11 mouse cellular contexts compared by ENCODE assay signal in genomic region chr1:137901996-137902395, GRCm38 (mm10).
DNase-seq lines count a peak whose midpoint lies in the region; ATAC-seq lines count a peak whose summit lies in the region.
"Had no signal": no experiment of that assay in that cellular context is flagged by ENCODE, and none has a peak within 500 bp of the region (broad histone marks: within the 10 kb centered on the region; RNA-seq: fewer than 3 reads in every experiment).

No protein-coding gene starts in this region.

- no peak overlapping the region for H3K27ac ChIP-seq in kidney, embryonic 15.5 days
- peak overlapping the region; percentile 30 for H3K27ac ChIP-seq in embryonic facial prominence, embryonic 14.5 days (replicated peaks; ENCODE audit: low read depth, low read length)
- H3K27ac ChIP-seq in hindbrain, embryonic 16.5 days (ENCODE audit: low read depth, low read length) = peak overlapping the region; percentile 46; the same call in 1 of the 2 replicates
- H3K27ac ChIP-seq in neural tube, embryonic 13.5 days (replicated peaks) = peak overlapping the region; percentile 72
- H3K27ac ChIP-seq: heart, adult 2 months had no signal

- ATAC-seq in kidney, embryonic 15.5 days (replicated peaks; ENCODE audit: low FRiP score) = no peak
- no peak for ATAC-seq in embryonic facial prominence, embryonic 14.5 days (ENCODE audit: low read depth)
- no peak for ATAC-seq in hindbrain, embryonic 16.5 days
- ATAC-seq in neural tube, embryonic 13.5 days (ENCODE audit: low read depth) = no peak

- peak overlapping the region; percentile 67 for H3K4me2 ChIP-seq in kidney, embryonic 15.5 days
- peak overlapping the region; percentile 75 for H3K4me2 ChIP-seq in embryonic facial prominence, embryonic 14.5 days (ENCODE audit: low read depth, low read length)
- H3K4me2 ChIP-seq in hindbrain, embryonic 16.5 days (ENCODE audit: low read length) = peak overlapping the region; percentile 71
- peak overlapping the region; percentile 70 for H3K4me2 ChIP-seq in neural tube, embryonic 13.5 days

- peaks cover 20% of the 10 kb centered on the region for H3K4me1 ChIP-seq in kidney, embryonic 15.5 days
- H3K4me1 ChIP-seq in embryonic facial prominence, embryonic 14.5 days (ENCODE audit: control insufficient read depth, insufficient read depth, low read length) = peaks cover 23% of the 10 kb centered on the region
- H3K4me1 ChIP-seq in hindbrain, embryonic 16.5 days (ENCODE audit: control insufficient read depth, insufficient read depth, low read depth, low read length) = peaks cover 16% of the 10 kb centered on the region
- peaks cover 57% of the 10 kb centered on the region for H3K4me1 ChIP-seq in neural tube, embryonic 13.5 days (replicated peaks)

- H3K36me3 ChIP-seq in kidney, embryonic 15.5 days = no peaks in the 10 kb centered on the region
- no peaks in the 10 kb centered on the region for H3K36me3 ChIP-seq in embryonic facial prominence, embryonic 14.5 days (ENCODE audit: control insufficient read depth, insufficient read depth, low read length)
- H3K36me3 ChIP-seq in hindbrain, embryonic 16.5 days (ENCODE audit: control insufficient read depth, insufficient read depth, low read length) = no peaks in the 10 kb centered on the region
- no peaks in the 10 kb centered on the region for H3K36me3 ChIP-seq in neural tube, embryonic 13.5 days

- 67% methylated on average over 4 of the region's 4 CpGs for WGBS in kidney, embryonic 15.5 days
- 41% methylated on average over 4 of the region's 4 CpGs for WGBS in embryonic facial prominence, embryonic 14.5 days
- WGBS in hindbrain, embryonic 16.5 days = 30% methylated on average over 4 of the region's 4 CpGs
- WGBS in neural tube, embryonic 13.5 days = 27% methylated on average over 4 of the region's 4 CpGs

- no peak overlapping the region for H3K9ac ChIP-seq in kidney, embryonic 15.5 days
- H3K9ac ChIP-seq in embryonic facial prominence, embryonic 14.5 days (ENCODE audit: low read depth, low read length) = peak overlapping the region; percentile 85
- peak overlapping the region; percentile 38; the same call in 1 of the 2 replicates for H3K9ac ChIP-seq in hindbrain, embryonic 16.5 days (ENCODE audit: low read depth, low read length)
- peak overlapping the region; percentile 96 for H3K9ac ChIP-seq in neural tube, embryonic 13.5 days

- no peaks in the 10 kb centered on the region for H3K27me3 ChIP-seq in kidney, embryonic 15.5 days
- no peaks in the 10 kb centered on the region for H3K27me3 ChIP-seq in embryonic facial prominence, embryonic 14.5 days (replicated peaks; ENCODE audit: control insufficient read depth, insufficient read depth, low read length)
- H3K27me3 ChIP-seq in hindbrain, embryonic 16.5 days (replicated peaks; ENCODE audit: control insufficient read depth, insufficient read depth, low read length) = no peaks in the 10 kb centered on the region
- H3K27me3 ChIP-seq in neural tube, embryonic 13.5 days = no peaks in the 10 kb centered on the region

- peak overlapping the region; percentile 16; the same call in 1 of the 2 replicates for H3K4me3 ChIP-seq in kidney, embryonic 15.5 days (replicated peaks)
- peak overlapping the region; percentile 78 for H3K4me3 ChIP-seq in embryonic facial prominence, embryonic 14.5 days (ENCODE audit: low read depth, low read length)
- H3K4me3 ChIP-seq in hindbrain, embryonic 16.5 days (ENCODE audit: low read length) = peak overlapping the region; percentile 51
- peak overlapping the region; percentile 86 for H3K4me3 ChIP-seq in neural tube, embryonic 13.5 days
- H3K4me3 ChIP-seq: heart, adult 2 months had no signal

- H3K9me3 ChIP-seq in kidney, embryonic 15.5 days (replicated peaks) = no peaks in the 10 kb centered on the region
- H3K9me3 ChIP-seq in embryonic facial prominence, embryonic 14.5 days (ENCODE audit: control insufficient read depth, low read length) = no peaks in the 10 kb centered on the region
- no peaks in the 10 kb centered on the region for H3K9me3 ChIP-seq in hindbrain, embryonic 16.5 days (ENCODE audit: control insufficient read depth, low read length)
- H3K9me3 ChIP-seq in neural tube, embryonic 13.5 days = no peaks in the 10 kb centered on the region

- no peak for DNase-seq in kidney, postnatal 4 days
- DNase-seq in embryonic facial prominence, embryonic 14.5 days (ENCODE audit: low spot score) = no peak
- DNase-seq in right cerebral cortex, postnatal 14 days = no peak
- no peak for DNase-seq in adrenal gland, adult (ENCODE audit: inconsistent age in 2 of 2, low spot score in 1 of 2)
- DNase-seq in layer of hippocampus, adult 9-11 months = no peak
- DNase-seq: cerebellum, postnatal 36 days; heart, adult 2 months; spleen, adult 18-20 months had no signal

Comparison
In these comparisons a context has a peak if more than half of its experiments do, and no peak if none do; other contexts are left out.
1. H3K4me3 ChIP-seq: peak in every context shown above with its lines; median percentile 86 in neural tube, embryonic 13.5 days; 78 in embryonic facial prominence, embryonic 14.5 days; 51 in hindbrain, embryonic 16.5 days; 16 in kidney, embryonic 15.5 days.